Mouse (Mus musculus): Measurements from ENCODE around the gene Ncf2.

- TF ChIP-seq POLR2A (IDR thresholded peaks at IDR 0.05; ENCODE audit: borderline replicate concordance, insufficient read depth, low read length) (no peak), CTCF (IDR thresholded peaks at IDR 0.05; ENCODE audit: borderline replicate concordance, insufficient read depth, low read depth, low read length) (no peak)
Measured at GRCm38 (mm10) chr1:152788121-152788660, 11.8 kb upstream of the Ncf2 start.
